Mouse (Mus musculus): ENCODE measurements around the gene Aup1.

Aup1 gene

DNA sequence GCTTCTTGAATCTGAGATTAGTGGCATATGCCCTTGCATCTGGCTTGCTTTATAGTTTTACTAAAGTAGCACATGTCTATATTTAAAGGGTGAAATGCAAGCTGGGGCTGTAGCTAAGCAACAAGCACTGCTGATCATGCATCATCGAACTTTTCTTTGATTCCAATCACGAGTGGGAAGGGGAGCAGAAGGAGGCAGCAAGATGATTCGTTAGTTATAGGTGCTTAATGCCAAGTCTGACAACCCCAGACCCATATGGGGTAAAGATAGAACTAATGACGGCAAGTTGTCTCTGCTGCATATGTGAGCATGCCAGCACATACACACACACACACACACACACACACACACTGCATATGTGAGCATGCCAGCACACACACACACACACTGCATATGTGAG, 49.8 kb downstream of the Aup1 start:
- no peak for DNase-seq (ENCODE audit: low spot score)
